In genomic region chr12:8840782-8841325, GRCm38 (mm10) we compare ENCODE assay signal across 14 mouse cellular contexts.
A peak's percentile ranks its signal among the peaks of the same experiment; 100 is the strongest.
DNase-seq lines count a peak whose midpoint lies in the region; ATAC-seq and TF ChIP-seq lines count a peak whose summit lies in the region.
"Had no signal": no experiment of that assay in that cellular context is flagged by ENCODE, and none has a peak within 500 bp of the region (broad histone marks: within the 10 kb centered on the region; RNA-seq: fewer than 3 reads in every experiment).

No protein-coding gene starts in this region.

- peak; percentile 37 for DNase-seq in A20 (ENCODE audit: low read depth, low spot score)
- DNase-seq in MEL (ENCODE audit: low read depth, low spot score) = peak; percentile 10
- DNase-seq in liver, postnatal 0 days = no peak
- no peak for DNase-seq in forebrain, embryonic 10.5 days (ENCODE audit: extremely low spot score, low spot score)
- DNase-seq in left cerebral cortex, postnatal 36 days (ENCODE audit: low spot score in 2 of 2) = no peak
- DNase-seq in right cerebral cortex, postnatal 14 days = no peak
- DNase-seq: adrenal gland, adult 8-10 months; cerebellum, adult 11 months; heart, adult 11 months; kidney, adult 9 months; midbrain, embryonic 14.5 days; thymus, postnatal 36 days had no signal

- no peak for TF ChIP-seq RAD21 in MEL (IDR thresholded peaks at IDR 0.05; ENCODE audit: low read depth, low read length)

- no peak overlapping the region for H3K27ac ChIP-seq in MEL (ENCODE audit: control insufficient read depth, low read depth, low read length)
- no peak overlapping the region for H3K27ac ChIP-seq in intestine, embryonic 16.5 days (ENCODE audit: low read length)
- no peak overlapping the region for H3K27ac ChIP-seq in liver, postnatal 0 days (ENCODE audit: low read depth)
- H3K27ac ChIP-seq in forebrain, embryonic 10.5 days = no peak overlapping the region

- TF ChIP-seq POLR2A in MEL (IDR thresholded peaks at IDR 0.05; ENCODE audit: control insufficient read depth in 1 of 2, insufficient read depth in 1 of 2, low read depth in 1 of 2, low read length in 2 of 2, poor library complexity in 1 of 2) = no peak

- intact Hi-C loops in left cerebral cortex, postnatal 36 days (cut with DNase I) = no loop called here

- H3K4me1 ChIP-seq in MEL (ENCODE audit: control insufficient read depth in 1 of 2, insufficient read depth in 2 of 2, low read length in 2 of 2) = no peaks in the 10 kb centered on the region
- H3K4me1 ChIP-seq in intestine, embryonic 16.5 days (ENCODE audit: control insufficient read depth, insufficient read depth, low read length) = no peaks in the 10 kb centered on the region
- H3K4me1 ChIP-seq in liver, postnatal 0 days (ENCODE audit: insufficient read depth) = no peaks in the 10 kb centered on the region
- H3K4me1 ChIP-seq in forebrain, embryonic 10.5 days = no peaks in the 10 kb centered on the region

- H3K9me3 ChIP-seq in MEL (replicated peaks; ENCODE audit: insufficient read depth, low read length) = no peaks in the 10 kb centered on the region
- H3K9me3 ChIP-seq in intestine, embryonic 16.5 days (ENCODE audit: control insufficient read depth, low read length) = no peaks in the 10 kb centered on the region
- H3K9me3 ChIP-seq in liver, postnatal 0 days (ENCODE audit: low read length) = no peaks in the 10 kb centered on the region
- H3K9me3 ChIP-seq in forebrain, embryonic 10.5 days = no peaks in the 10 kb centered on the region

- no peaks in the 10 kb centered on the region for H3K36me3 ChIP-seq in MEL (ENCODE audit: control insufficient read depth in 1 of 2, insufficient read depth in 2 of 2, low read length in 2 of 2)
- H3K36me3 ChIP-seq in intestine, embryonic 16.5 days (ENCODE audit: control insufficient read depth, insufficient read depth, low read length) = no peaks in the 10 kb centered on the region
- H3K36me3 ChIP-seq in liver, postnatal 0 days (replicated peaks; ENCODE audit: insufficient read depth, low read length) = no peaks in the 10 kb centered on the region
- no peaks in the 10 kb centered on the region for H3K36me3 ChIP-seq in forebrain, embryonic 10.5 days (replicated peaks)

- H3K4me3 ChIP-seq in MEL (ENCODE audit: control insufficient read depth in 1 of 2, insufficient read depth in 1 of 2, low read depth in 2 of 2, low read length in 2 of 2) = no peak overlapping the region
- H3K4me3 ChIP-seq in intestine, embryonic 16.5 days (ENCODE audit: low read length) = no peak overlapping the region
- H3K4me3 ChIP-seq in liver, postnatal 0 days (ENCODE audit: low read depth, low read length) = no peak overlapping the region
- no peak overlapping the region for H3K4me3 ChIP-seq in forebrain, embryonic 10.5 days

- ATAC-seq in intestine, embryonic 16.5 days = peak; percentile 76
- peak; percentile 74 for ATAC-seq in liver, postnatal 0 days
- ATAC-seq: CD4-positive, CD25-positive, alpha-beta regulatory T cell, adult 4 months had no signal

- H3K79me2 ChIP-seq in MEL (ENCODE audit: control insufficient read depth, insufficient read depth, low read length, poor library complexity) = no peaks in the 10 kb centered on the region

- WGBS in intestine, embryonic 16.5 days = 73% methylated on average over 7 of the region's 7 CpGs
- 55% methylated on average over 7 of the region's 7 CpGs for WGBS in liver, postnatal 0 days (ENCODE audit: insufficient replicate concordance)
- WGBS in forebrain, embryonic 10.5 days = 75% methylated on average over 7 of the region's 7 CpGs

- no peak overlapping the region for H3K9ac ChIP-seq in MEL (ENCODE audit: control insufficient read depth, low read depth, low read length, poor library complexity, severe bottlenecking)
- no peak overlapping the region for H3K9ac ChIP-seq in intestine, embryonic 16.5 days (ENCODE audit: low read depth, low read length)
- H3K9ac ChIP-seq in liver, postnatal 0 days (replicated peaks) = no peak overlapping the region

- no peak overlapping the region for H3K4me2 ChIP-seq in intestine, embryonic 16.5 days (ENCODE audit: low read depth, low read length)
- no peak overlapping the region for H3K4me2 ChIP-seq in liver, postnatal 0 days (ENCODE audit: low read depth, low read length)

- no peak for TF ChIP-seq CTCF in MEL (IDR thresholded peaks at IDR 0.05 in 2 of 3, conservative IDR thresholded peaks at IDR 0.05 in 1 of 3; ENCODE audit: control insufficient read depth in 1 of 3, insufficient read depth in 1 of 3, low read depth in 2 of 3, low read length in 3 of 3, poor library complexity in 1 of 3, severe bottlenecking in 1 of 3)
- TF ChIP-seq CTCF in liver, postnatal 0 days (IDR thresholded peaks at IDR 0.05; ENCODE audit: low read depth) = no peak

- TF ChIP-seq EP300 in MEL (IDR thresholded peaks at IDR 0.05; ENCODE audit: low read depth in 1 of 2, low read length in 2 of 2) = no peak
- peak; percentile 59 for TF ChIP-seq EP300 in liver, postnatal 0 days (IDR thresholded peaks at IDR 0.05; ENCODE audit: low read depth)

- peaks cover 0 to 7% of the 10 kb centered on the region in 2 experiments; a peak in 3 of 4 replicates for H3K27me3 ChIP-seq in MEL (ENCODE audit: control insufficient read depth in 1 of 2, insufficient read depth in 2 of 2, low read length in 2 of 2)
- no peaks in the 10 kb centered on the region for H3K27me3 ChIP-seq in intestine, embryonic 16.5 days (replicated peaks; ENCODE audit: control insufficient read depth, insufficient read depth, low read length)
- H3K27me3 ChIP-seq in liver, postnatal 0 days (ENCODE audit: insufficient read depth, low read length) = no peaks in the 10 kb centered on the region
- H3K27me3 ChIP-seq in forebrain, embryonic 10.5 days (ENCODE audit: poor library complexity, severe bottlenecking) = no peaks in the 10 kb centered on the region

TF ChIP-seq in MEL, 35 proteins besides CTCF, POLR2A, EP300 and RAD21:
- no peak for TF ChIP-seq ZMIZ1 (IDR thresholded peaks at IDR 0.05; ENCODE audit: low read depth, low read length)
- TF ChIP-seq TAL1 (IDR thresholded peaks at IDR 0.05; ENCODE audit: low read length) = peak; percentile 12; the same call in 1 of the 2 replicates
- TF ChIP-seq MXI1 (IDR thresholded peaks at IDR 0.05; ENCODE audit: low read depth, low read length) = no peak
- TF ChIP-seq ETS1 (IDR thresholded peaks at IDR 0.05; ENCODE audit: low read depth, low read length) = no peak

Comparison
In these comparisons a context has a peak if more than half of its experiments do, and no peak if none do; other contexts are left out.
1. DNase-seq: peak in A20 (single experiment) and MEL (single experiment); none in liver, postnatal 0 days (single experiment), forebrain, embryonic 10.5 days (single experiment), left cerebral cortex, postnatal 36 days (0 of 2) and right cerebral cortex, postnatal 14 days (single experiment).